Mouse (Mus musculus): ENCODE measurements at regions not wholly inside any gene's neighbourhood (a gene's known extent, or its start where the extent isn't known, plus 50 kb on each side); places are given as distances from the start of the nearest gene placed in this dataset.

- peak in 1 of 2 experiments; percentile 25 for DNase-seq (ENCODE audit: low spot score in 2 of 2)
Observed at GRCm38 (mm10) chr5:108903134-108903923, 50.9 kb upstream of the Vmn2r9 start.
